Mouse (Mus musculus): Measurements from ENCODE around the gene Golga5.
"Not testable (repeated sequence)": the region's sequence is repeated elsewhere in the genome, so short reads cannot be mapped to it uniquely, and the experiment has no call there.

The Golga5 gene

GRCm38 (mm10) chr12:102445436-102445835 is 23.5 kb upstream of the Golga5 start:
- DNase-seq (ENCODE audit: low spot score in 2 of 2): no peak

- no peak for DNase-seq (ENCODE audit: low spot score in 2 of 2)
Measured at GRCm38 (mm10) chr12:102450437-102450836, 18.5 kb upstream of the Golga5 start.

- no peak for DNase-seq (ENCODE audit: low spot score in 2 of 2)
Measured at GRCm38 (mm10) chr12:102451126-102451851, 17.6 kb upstream of the Golga5 start.

- no peak for DNase-seq (ENCODE audit: low spot score in 2 of 2)
Measured at GRCm38 (mm10) chr12:102453581-102453980, 15.4 kb upstream of the Golga5 start.

- no peak for DNase-seq (ENCODE audit: low spot score in 2 of 2)
Measured at GRCm38 (mm10) chr12:102456467-102457193, 12.3 kb upstream of the Golga5 start.

- no peak for DNase-seq (ENCODE audit: low spot score in 2 of 2)
Measured at GRCm38 (mm10) chr12:102460014-102460413, 8.9 kb upstream of the Golga5 start.

- no peak for DNase-seq (ENCODE audit: low spot score in 2 of 2)
Measured at GRCm38 (mm10) chr12:102461177-102461576, 7.8 kb upstream of the Golga5 start.

- no peak for DNase-seq (ENCODE audit: low spot score in 2 of 2)
Measured at GRCm38 (mm10) chr12:102464650-102465049, 4.3 kb upstream of the Golga5 start.

GRCm38 (mm10) chr12:102468136-102468535 is 799 bp upstream of the Golga5 start:
- DNase-seq (ENCODE audit: low spot score in 2 of 2): no peak

- DNase-seq (ENCODE audit: low spot score in 2 of 2): no peak
Measured at GRCm38 (mm10) chr12:102474411-102474810, 5.5 kb downstream of the Golga5 start.

GRCm38 (mm10) chr12:102480481-102480880 is 11.5 kb downstream of the Golga5 start:
- no peak for DNase-seq (ENCODE audit: low spot score in 2 of 2)

GRCm38 (mm10) chr12:102484946-102485345 is 16.0 kb downstream of the Golga5 start:
- no peak for DNase-seq (ENCODE audit: low spot score in 2 of 2)

- DNase-seq (ENCODE audit: low spot score in 2 of 2): no peak
Measured at GRCm38 (mm10) chr12:102491911-102492310, 23.0 kb downstream of the Golga5 start.

GRCm38 (mm10) chr12:102495754-102496153 is 26.8 kb downstream of the Golga5 start:
- DNase-seq (ENCODE audit: low spot score in 2 of 2): not testable (repeated sequence)

GRCm38 (mm10) chr12:102497905-102498304 is 29.0 kb downstream of the Golga5 start:
- DNase-seq (ENCODE audit: low spot score in 2 of 2): no peak

- no peak for DNase-seq (ENCODE audit: low spot score in 2 of 2)
Measured at GRCm38 (mm10) chr12:102498726-102499125, 29.8 kb downstream of the Golga5 start.

- DNase-seq (ENCODE audit: low spot score in 2 of 2): no peak
Measured at GRCm38 (mm10) chr12:102499210-102499609, 30.3 kb downstream of the Golga5 start.

- no peak for DNase-seq (ENCODE audit: low spot score in 2 of 2)
Measured at GRCm38 (mm10) chr12:102499723-102500122, 30.8 kb downstream of the Golga5 start.

- no peak for DNase-seq (ENCODE audit: low spot score in 2 of 2)
Measured at GRCm38 (mm10) chr12:102501038-102501437, 32.1 kb downstream of the Golga5 start.

GRCm38 (mm10) chr12:102501848-102502595 is 33.1 kb downstream of the Golga5 start:
- DNase-seq (ENCODE audit: low spot score in 2 of 2): no peak

- DNase-seq (ENCODE audit: low spot score in 2 of 2): no peak
Measured at GRCm38 (mm10) chr12:102505131-102505713, 36.3 kb downstream of the Golga5 start.

- DNase-seq (ENCODE audit: low spot score in 2 of 2): no peak
Measured at GRCm38 (mm10) chr12:102505949-102506348, 37.0 kb downstream of the Golga5 start.

Measured in frontal cortex, postnatal 10 days (tissue).